Mouse (Mus musculus): Measurements from ENCODE around the gene Exo5. TPM values are rescaled to one million over a fixed set of nuclear protein-coding genes. Genes with fewer than 3 reads are reported as not detected.

Gene Exo5
- polyA plus RNA-seq, 1 experiment from 2014 or later: 25.1 TPM

GRCm38 (mm10) chr4:120909558-120910150 lies 15.2 kb downstream of the Exo5 start:
- no peak overlapping the region for H3K4me2 ChIP-seq
- no peaks in the 10 kb centered on the region for H3K36me3 ChIP-seq (ENCODE audit: insufficient read depth)
- no peaks in the 10 kb centered on the region for H3K9me3 ChIP-seq (ENCODE audit: low read depth, low read length)
- WGBS: 28% methylated on average over 15 of the region's 15 CpGs
- no peak overlapping the region for H3K9ac ChIP-seq
- no peaks in the 10 kb centered on the region for H3K27me3 ChIP-seq (ENCODE audit: insufficient read depth, low read length)
- peak; percentile 95 for DNase-seq
- peak; percentile 93 for TF ChIP-seq CTCF (IDR thresholded peaks at IDR 0.05; ENCODE audit: low read depth)
- H3K4me3 ChIP-seq (ENCODE audit: low read depth, low read length): no peak overlapping the region
- no peaks in the 10 kb centered on the region for H3K4me1 ChIP-seq (ENCODE audit: insufficient read depth)
- H3K27ac ChIP-seq (ENCODE audit: low read depth): no peak overlapping the region
- peak; percentile 41 for ATAC-seq (ENCODE audit: insufficient read depth)

GRCm38 (mm10) chr4:120905644-120906043 lies 19.2 kb downstream of the Exo5 start:
- Histone ChIP-seq H3K4me2 (no peak overlapping the region), H3K4me1 (ENCODE audit: insufficient read depth) (no peaks in the 10 kb centered on the region), H3K9ac (no peak overlapping the region), H3K27ac (ENCODE audit: low read depth) (no peak overlapping the region), H3K27me3 (ENCODE audit: insufficient read depth, low read length) (no peaks in the 10 kb centered on the region), H3K4me3 (ENCODE audit: low read depth, low read length) (no peak overlapping the region), H3K9me3 (ENCODE audit: low read depth, low read length) (no peaks in the 10 kb centered on the region), H3K36me3 (ENCODE audit: insufficient read depth) (no peaks in the 10 kb centered on the region)
- WGBS: 71% methylated on average over 5 of the region's 5 CpGs
- DNase-seq (no peak), ATAC-seq (ENCODE audit: insufficient read depth) (no peak)
- no peak for TF ChIP-seq CTCF (IDR thresholded peaks at IDR 0.05; ENCODE audit: low read depth)

DNA sequence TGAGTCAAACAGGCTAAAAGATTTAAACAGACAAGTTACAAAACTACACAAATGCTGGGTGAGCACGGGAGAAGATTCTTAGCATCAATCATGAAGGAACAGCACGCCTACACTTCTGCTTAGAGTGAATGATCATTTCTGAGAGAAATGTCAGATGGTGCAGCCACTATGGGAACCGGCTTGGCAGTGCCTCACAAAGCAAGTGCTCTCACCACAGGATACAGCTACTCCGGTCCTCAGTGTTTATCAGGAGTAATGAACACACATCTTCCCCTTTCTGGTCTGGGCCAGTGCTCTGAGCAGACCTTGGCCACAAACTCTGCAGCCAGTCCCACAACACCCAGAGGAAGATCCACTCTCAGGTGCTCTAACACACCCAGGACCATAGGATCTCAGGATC lies 20.3 kb downstream of the Exo5 start:
- no peaks in the 10 kb centered on the region for H3K27me3 ChIP-seq (ENCODE audit: insufficient read depth, low read length)
- no peaks in the 10 kb centered on the region for H3K9me3 ChIP-seq (ENCODE audit: low read depth, low read length)
- no peak overlapping the region for H3K9ac ChIP-seq
- H3K4me2 ChIP-seq: no peak overlapping the region
- no peak for ATAC-seq (ENCODE audit: insufficient read depth)
- no peaks in the 10 kb centered on the region for H3K4me1 ChIP-seq (ENCODE audit: insufficient read depth)
- TF ChIP-seq CTCF (IDR thresholded peaks at IDR 0.05; ENCODE audit: low read depth): no peak
- no peaks in the 10 kb centered on the region for H3K36me3 ChIP-seq (ENCODE audit: insufficient read depth)
- no peak overlapping the region for H3K27ac ChIP-seq (ENCODE audit: low read depth)
- DNase-seq: no peak
- 27% methylated on average over 4 of the region's 4 CpGs for WGBS
- no peak overlapping the region for H3K4me3 ChIP-seq (ENCODE audit: low read depth, low read length)

- Histone ChIP-seq H3K27ac (ENCODE audit: low read depth) (no peak overlapping the region), H3K27me3 (ENCODE audit: insufficient read depth, low read length) (no peaks in the 10 kb centered on the region), H3K36me3 (ENCODE audit: insufficient read depth) (no peaks in the 10 kb centered on the region), H3K9ac (no peak overlapping the region), H3K9me3 (ENCODE audit: low read depth, low read length) (no peaks in the 10 kb centered on the region), H3K4me1 (ENCODE audit: insufficient read depth) (no peaks in the 10 kb centered on the region; the same call in 1 of the 2 replicates), H3K4me2 (no peak overlapping the region), H3K4me3 (ENCODE audit: low read depth, low read length) (no peak overlapping the region)
- TF ChIP-seq CTCF (IDR thresholded peaks at IDR 0.05; ENCODE audit: low read depth): no peak
- DNase-seq (no peak), ATAC-seq (ENCODE audit: insufficient read depth) (no peak)
- 65% methylated on average over 7 of the region's 7 CpGs for WGBS
These were observed 28.8 kb downstream of the Exo5 start for GRCm38 (mm10) chr4:120895810-120896584.

- 74% methylated on average over 7 of the region's 7 CpGs for WGBS
- H3K27ac ChIP-seq (ENCODE audit: low read depth): no peak overlapping the region
- no peak overlapping the region for H3K4me3 ChIP-seq (ENCODE audit: low read depth, low read length)
- no peak for DNase-seq
- no peaks in the 10 kb centered on the region for H3K9me3 ChIP-seq (ENCODE audit: low read depth, low read length)
- H3K27me3 ChIP-seq (ENCODE audit: insufficient read depth, low read length): no peaks in the 10 kb centered on the region
- H3K36me3 ChIP-seq (ENCODE audit: insufficient read depth): no peaks in the 10 kb centered on the region
- TF ChIP-seq CTCF (IDR thresholded peaks at IDR 0.05; ENCODE audit: low read depth): no peak
- H3K4me1 ChIP-seq (ENCODE audit: insufficient read depth): no peaks in the 10 kb centered on the region; the same call in 1 of the 2 replicates
- H3K9ac ChIP-seq: no peak overlapping the region
- no peak overlapping the region for H3K4me2 ChIP-seq
- no peak for ATAC-seq (ENCODE audit: insufficient read depth)
These were observed 29.6 kb downstream of the Exo5 start for GRCm38 (mm10) chr4:120895226-120895625.

- Histone ChIP-seq H3K4me3 (ENCODE audit: low read depth, low read length) (no peak overlapping the region), H3K4me1 (ENCODE audit: insufficient read depth) (no peaks in the 10 kb centered on the region; the same call in 1 of the 2 replicates), H3K9me3 (ENCODE audit: low read depth, low read length) (no peaks in the 10 kb centered on the region), H3K27me3 (ENCODE audit: insufficient read depth, low read length) (no peaks in the 10 kb centered on the region), H3K36me3 (ENCODE audit: insufficient read depth) (no peaks in the 10 kb centered on the region), H3K4me2 (no peak overlapping the region), H3K27ac (ENCODE audit: low read depth) (no peak overlapping the region), H3K9ac (no peak overlapping the region)
- whole genome bisulfite sequencing: 58% methylated on average over 11 of the region's 11 CpGs
- ATAC-seq (ENCODE audit: insufficient read depth): no peak
- DNase-seq: peak; percentile 37
- peak; percentile 36; the same call in 1 of the 2 replicates for TF ChIP-seq CTCF (IDR thresholded peaks at IDR 0.05; ENCODE audit: low read depth)
These were observed 30.2 kb downstream of the Exo5 start for GRCm38 (mm10) chr4:120894584-120894983.

GRCm38 (mm10) chr4:120893656-120894401 lies 31.0 kb downstream of the Exo5 start:
- DNase-seq (peak; percentile 25), ATAC-seq (ENCODE audit: insufficient read depth) (no peak; the same call in 1 of the 2 replicates)
- Histone ChIP-seq H3K9ac (no peak overlapping the region), H3K27me3 (ENCODE audit: insufficient read depth, low read length) (no peaks in the 10 kb centered on the region), H3K9me3 (ENCODE audit: low read depth, low read length) (no peaks in the 10 kb centered on the region), H3K27ac (ENCODE audit: low read depth) (no peak overlapping the region), H3K4me1 (ENCODE audit: insufficient read depth) (no peaks in the 10 kb centered on the region; the same call in 1 of the 2 replicates), H3K4me3 (ENCODE audit: low read depth, low read length) (no peak overlapping the region), H3K4me2 (no peak overlapping the region), H3K36me3 (ENCODE audit: insufficient read depth) (no peaks in the 10 kb centered on the region)
- WGBS: 47% methylated on average over 11 of the region's 11 CpGs
- no peak for TF ChIP-seq CTCF (IDR thresholded peaks at IDR 0.05; ENCODE audit: low read depth)
